Mouse (Mus musculus): Measurements from ENCODE around the gene Auts2. TPM values are rescaled to one million over a fixed set of nuclear protein-coding genes. Genes with fewer than 3 reads are reported as not detected.
A peak's percentile ranks its signal among the peaks of the same experiment; 100 is the strongest.

Gene Auts2
- polyA plus RNA-seq, 1 experiment from 2014 or later = 4.4 TPM

GRCm38 (mm10) chr5:131563630-131564252 lies 979.4 kb downstream of the Auts2 start:
- H3K27ac ChIP-seq (ENCODE audit: low read length) = no peak overlapping the region

GRCm38 (mm10) chr5:131560773-131561560 lies 982.2 kb downstream of the Auts2 start:
- no peak overlapping the region for H3K4me3 ChIP-seq (ENCODE audit: low read depth, low read length)
- DNase-seq (ENCODE audit: low spot score) (no peak), ATAC-seq (no peak)
- no peaks in the 10 kb centered on the region for H3K9me3 ChIP-seq (ENCODE audit: low read length)
- H3K4me1 ChIP-seq (ENCODE audit: insufficient read depth, low read depth, low read length) = no peaks in the 10 kb centered on the region
- H3K27me3 ChIP-seq (replicated peaks; ENCODE audit: insufficient read depth, low read length) = no peaks in the 10 kb centered on the region
- H3K4me2 ChIP-seq (replicated peaks; ENCODE audit: low read depth, low read length) = no peak overlapping the region
- TF ChIP-seq EP300 (IDR thresholded peaks at IDR 0.05) (no peak), CTCF (IDR thresholded peaks at IDR 0.05) (no peak)
- H3K36me3 ChIP-seq (ENCODE audit: insufficient read depth, low read length) = no peaks in the 10 kb centered on the region
- WGBS = 55% methylated on average over 5 of the region's 5 CpGs
- no peak overlapping the region for H3K27ac ChIP-seq (ENCODE audit: low read length)
- no peak overlapping the region for H3K9ac ChIP-seq (replicated peaks; ENCODE audit: low read depth)

More at GRCm38 (mm10) chr5:131563630-131564252, 979.4 kb downstream of the Auts2 start:
- 91% methylated on average over 5 of the region's 5 CpGs for WGBS
- H3K9me3 ChIP-seq (ENCODE audit: low read length) = no peaks in the 10 kb centered on the region
- H3K4me1 ChIP-seq (ENCODE audit: insufficient read depth, low read depth, low read length) = no peaks in the 10 kb centered on the region
- no peak overlapping the region for H3K9ac ChIP-seq (replicated peaks; ENCODE audit: low read depth)
- DNase-seq (ENCODE audit: low spot score) (no peak), ATAC-seq (no peak)
- no peak overlapping the region for H3K4me3 ChIP-seq (ENCODE audit: low read depth, low read length)
- no peak overlapping the region for H3K4me2 ChIP-seq (replicated peaks; ENCODE audit: low read depth, low read length)
- TF ChIP-seq EP300 (IDR thresholded peaks at IDR 0.05) = no peak
- no peak for TF ChIP-seq CTCF (IDR thresholded peaks at IDR 0.05)
- no peaks in the 10 kb centered on the region for H3K36me3 ChIP-seq (ENCODE audit: insufficient read depth, low read length)
- H3K27me3 ChIP-seq (replicated peaks; ENCODE audit: insufficient read depth, low read length) = no peaks in the 10 kb centered on the region

- WGBS = 57% methylated on average over 8 of the region's 8 CpGs
- Histone ChIP-seq H3K9me3 (ENCODE audit: low read length) (no peaks in the 10 kb centered on the region), H3K27me3 (replicated peaks; ENCODE audit: insufficient read depth, low read length) (no peaks in the 10 kb centered on the region), H3K4me3 (ENCODE audit: low read depth, low read length) (no peak overlapping the region), H3K9ac (replicated peaks; ENCODE audit: low read depth) (no peak overlapping the region), H3K4me2 (replicated peaks; ENCODE audit: low read depth, low read length) (no peak overlapping the region), H3K4me1 (ENCODE audit: insufficient read depth, low read depth, low read length) (no peaks in the 10 kb centered on the region), H3K36me3 (ENCODE audit: insufficient read depth, low read length) (no peaks in the 10 kb centered on the region), H3K27ac (ENCODE audit: low read length) (no peak overlapping the region)
- no peak for ATAC-seq
- TF ChIP-seq EP300 (IDR thresholded peaks at IDR 0.05) (no peak), CTCF (IDR thresholded peaks at IDR 0.05) (no peak)
- DNase-seq (ENCODE audit: low spot score) = no peak
Observed at GRCm38 (mm10) chr5:131558403-131559174, 984.6 kb downstream of the Auts2 start.

- Histone ChIP-seq H3K4me1 (ENCODE audit: insufficient read depth, low read depth, low read length) (no peaks in the 10 kb centered on the region), H3K4me3 (ENCODE audit: low read depth, low read length) (no peak overlapping the region), H3K4me2 (replicated peaks; ENCODE audit: low read depth, low read length) (no peak overlapping the region), H3K9ac (replicated peaks; ENCODE audit: low read depth) (no peak overlapping the region), H3K9me3 (ENCODE audit: low read length) (no peaks in the 10 kb centered on the region), H3K36me3 (ENCODE audit: insufficient read depth, low read length) (no peaks in the 10 kb centered on the region), H3K27ac (ENCODE audit: low read length) (no peak overlapping the region), H3K27me3 (replicated peaks; ENCODE audit: insufficient read depth, low read length) (no peaks in the 10 kb centered on the region)
- 71% methylated on average over 14 of the region's 14 CpGs for WGBS
- no peak for ATAC-seq
- TF ChIP-seq CTCF (IDR thresholded peaks at IDR 0.05) (no peak), EP300 (IDR thresholded peaks at IDR 0.05) (no peak)
- no peak for DNase-seq (ENCODE audit: low spot score)
Observed at GRCm38 (mm10) chr5:131557591-131558385, 985.4 kb downstream of the Auts2 start.

GRCm38 (mm10) chr5:131548932-131549563 lies 994.1 kb downstream of the Auts2 start:
- Histone ChIP-seq H3K36me3 (ENCODE audit: insufficient read depth, low read length) (no peaks in the 10 kb centered on the region), H3K9ac (replicated peaks; ENCODE audit: low read depth) (no peak overlapping the region), H3K4me3 (ENCODE audit: low read depth, low read length) (no peak overlapping the region), H3K9me3 (ENCODE audit: low read length) (no peaks in the 10 kb centered on the region), H3K4me1 (ENCODE audit: insufficient read depth, low read depth, low read length) (no peaks in the 10 kb centered on the region), H3K4me2 (replicated peaks; ENCODE audit: low read depth, low read length) (0 out of 2 replicates have a peak overlapping the region, but pooled peaks have one; percentile 1), H3K27ac (ENCODE audit: low read length) (no peak overlapping the region), H3K27me3 (replicated peaks; ENCODE audit: insufficient read depth, low read length) (no peaks in the 10 kb centered on the region; the same call in 1 of the 2 replicates)
- no peak for TF ChIP-seq EP300 (IDR thresholded peaks at IDR 0.05)
- no peak for TF ChIP-seq CTCF (IDR thresholded peaks at IDR 0.05)
- WGBS = 14% methylated on average over 17 of the region's 17 CpGs
- DNase-seq (ENCODE audit: low spot score) (no peak), ATAC-seq (no peak)

Measured in lung, postnatal 0 days (tissue).